Mouse (Mus musculus) layer of hippocampus, adult 9-10 months (tissue): ENCODE data around the gene Coq5.

ENCODE experiments used
- DNase-seq: peaks from one replicate; pipeline ENCODE4 v3.0.0; 2022; ENCODE audit warnings: low spot score

Coq5 gene

DNA sequence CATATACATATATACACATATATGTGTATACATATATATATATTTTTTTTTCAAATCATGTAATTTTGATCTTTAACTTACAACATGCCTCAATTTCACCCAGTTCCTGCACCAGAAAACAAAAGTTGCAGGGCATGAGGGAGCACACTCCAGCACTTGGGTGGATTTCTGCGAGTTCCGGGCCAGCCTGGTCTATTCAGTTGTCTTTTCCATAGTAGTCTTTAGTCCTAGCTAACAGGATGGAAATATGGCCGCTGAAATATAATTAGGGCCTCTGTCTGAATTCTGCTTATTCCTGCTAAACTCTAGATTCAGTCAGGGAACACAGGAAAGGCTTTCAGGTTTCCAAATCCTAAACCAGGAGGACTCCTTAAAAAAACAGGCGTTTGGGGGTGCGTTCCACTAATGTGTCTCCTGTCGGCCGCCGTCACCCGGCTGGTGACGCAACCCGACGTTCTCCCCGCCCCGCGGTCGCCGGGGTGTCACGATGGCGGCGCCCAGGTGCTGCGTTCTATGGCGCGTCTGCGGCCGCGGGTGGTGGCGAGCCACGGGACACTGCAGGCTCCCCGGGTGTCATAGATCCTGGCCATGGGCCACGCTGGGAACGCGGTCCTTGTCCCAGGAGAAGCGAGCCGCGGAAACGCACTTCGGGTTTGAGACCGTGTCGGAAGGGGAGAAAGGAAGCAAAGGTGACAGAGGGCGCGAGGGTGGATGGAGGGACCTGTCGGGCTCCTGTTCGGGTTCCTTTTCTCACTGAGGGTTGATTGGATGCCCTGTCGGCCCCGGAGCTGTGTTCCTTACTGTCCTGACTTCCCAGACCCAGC, at the start of gene Coq5:
TSS of gene Coq5 (plus strand) at position 441 of the 824 bp plus-strand sequence.
- DNase-seq: peak; percentile 66

DNA sequence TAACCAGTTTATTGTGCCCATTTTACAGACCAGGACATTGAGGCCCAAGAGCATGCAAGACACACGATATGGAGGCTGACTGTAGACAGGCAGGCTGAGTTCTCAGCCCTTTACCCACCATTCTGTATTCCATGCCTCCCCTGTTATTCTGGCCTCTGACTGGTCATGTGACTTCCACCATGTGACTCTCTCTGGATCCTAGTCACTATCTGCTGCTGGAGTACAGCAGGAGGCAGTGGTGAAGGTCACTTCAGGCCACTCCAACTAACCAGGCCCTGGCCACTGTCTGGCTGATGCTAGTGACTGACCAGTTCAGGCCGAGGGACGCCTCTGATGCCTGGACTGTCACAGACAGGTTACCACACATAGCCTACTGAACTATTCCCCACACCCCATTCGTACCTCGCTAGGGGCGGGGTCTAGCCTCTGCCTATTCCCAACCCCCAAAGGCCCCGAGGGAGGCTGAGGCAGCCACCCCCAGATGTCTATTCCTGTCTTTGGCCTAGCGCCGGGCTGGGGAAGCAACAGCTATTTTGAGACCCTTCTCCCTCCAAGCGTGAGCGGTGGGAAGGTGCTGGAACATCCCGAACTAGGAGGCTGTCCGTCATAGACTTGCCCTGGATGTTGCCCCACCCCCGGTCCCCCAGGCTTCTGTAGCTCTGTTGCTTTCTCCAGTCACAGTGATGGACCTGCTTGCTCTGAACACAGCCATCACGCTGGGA, 48.5 kb upstream of the Coq5 start:
- DNase-seq: no peak

DNA sequence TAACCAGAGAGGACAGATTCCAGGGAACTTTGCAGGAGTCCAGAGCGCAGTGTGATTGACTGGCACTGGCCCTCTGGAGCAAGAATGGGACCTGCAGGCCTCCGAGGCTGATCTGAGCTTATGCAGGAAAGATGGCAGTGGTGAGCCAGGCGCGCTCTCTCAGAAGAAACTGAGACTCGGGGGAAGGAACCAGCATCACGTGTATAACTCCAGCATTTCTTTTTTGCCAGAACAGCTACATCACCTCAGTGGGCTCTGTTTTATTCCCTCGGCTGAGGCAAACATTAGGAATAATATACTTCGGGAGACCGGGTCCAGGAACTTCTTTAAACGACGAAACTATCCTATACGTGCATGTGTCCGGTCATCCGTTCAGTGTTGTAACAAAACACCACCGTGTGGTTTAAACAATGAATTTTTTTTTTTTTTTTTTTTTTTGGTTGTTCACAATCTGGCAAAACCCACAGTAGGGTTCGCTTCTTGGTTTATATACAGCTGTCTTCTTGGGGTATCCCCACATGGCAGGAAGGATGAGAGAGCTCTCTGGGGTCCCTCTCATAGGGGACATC, 47.8 kb upstream of the Coq5 start:
- DNase-seq: no peak

DNA sequence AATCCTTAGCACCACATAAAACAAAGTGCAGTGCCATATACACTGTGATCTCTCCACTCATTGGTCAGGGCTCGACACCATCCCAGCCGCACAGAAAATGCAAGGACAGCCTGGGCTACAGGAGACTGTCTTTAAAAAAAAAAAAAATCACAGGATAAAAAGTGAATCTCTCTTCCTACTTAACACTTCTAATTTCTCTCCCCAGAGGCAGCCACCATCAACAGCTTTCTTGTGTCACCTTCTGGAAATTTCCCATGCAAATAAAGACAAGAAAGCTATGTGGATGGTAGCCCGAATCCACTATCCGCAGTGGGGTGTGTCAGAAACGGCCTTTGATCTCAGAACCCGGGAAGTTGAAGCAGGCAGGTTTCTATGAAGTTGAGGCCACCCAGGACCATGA, 47.0 kb upstream of the Coq5 start:
- no peak for DNase-seq

DNA sequence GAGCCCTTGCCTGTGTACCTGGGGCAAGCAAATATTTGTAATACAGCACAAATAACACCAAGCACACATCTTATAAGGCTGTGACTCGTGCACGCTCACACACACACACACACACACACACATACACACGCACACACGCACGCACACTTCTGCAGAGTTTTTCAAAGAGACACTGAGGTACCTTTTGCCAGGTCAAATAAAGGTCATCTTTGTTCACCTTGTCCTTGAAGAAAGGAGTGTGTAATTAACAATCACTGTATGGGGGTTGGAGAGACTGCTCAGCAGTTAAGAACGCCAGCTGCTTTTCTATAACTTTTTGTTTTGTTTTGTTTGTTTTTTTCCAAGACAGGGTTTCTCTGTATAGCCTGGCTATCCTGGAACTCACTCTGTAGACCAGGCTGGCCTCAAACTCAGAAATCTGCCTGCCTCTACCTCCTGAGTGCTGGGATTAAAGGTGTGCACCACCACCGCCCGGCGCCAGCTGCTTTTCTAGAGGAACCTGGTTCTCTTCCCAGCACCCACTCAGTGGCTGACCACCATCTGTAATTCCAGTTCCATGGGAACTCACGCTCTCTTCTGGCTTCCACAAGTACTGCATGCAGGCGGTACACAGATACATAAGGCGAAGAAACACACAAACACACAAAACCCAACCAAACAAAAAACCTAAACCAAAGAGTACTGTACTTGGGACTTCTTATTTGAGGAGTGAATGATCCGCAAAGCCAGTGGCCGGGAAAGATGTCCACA, 46.3 kb upstream of the Coq5 start:
- DNase-seq: no peak

DNA sequence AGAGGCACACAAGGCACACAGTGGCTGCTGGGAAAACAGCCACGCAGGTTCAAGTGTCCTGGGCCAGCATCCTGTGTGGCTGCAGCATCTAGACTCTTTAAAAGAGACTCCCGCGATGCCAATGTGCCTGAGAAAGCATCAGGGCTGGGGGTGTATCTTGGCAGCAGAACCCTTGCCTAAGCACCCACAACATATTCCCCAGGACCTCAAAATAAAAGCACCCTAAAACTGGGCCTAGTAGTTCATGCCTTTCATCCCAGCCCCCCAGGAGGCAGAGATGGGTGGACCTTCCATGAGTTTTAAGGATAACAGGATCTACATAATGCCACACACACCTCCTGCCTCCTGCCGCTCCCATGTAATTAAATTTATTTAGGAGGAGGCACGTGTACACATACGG, 44.9 kb upstream of the Coq5 start:
- no peak for DNase-seq

DNA sequence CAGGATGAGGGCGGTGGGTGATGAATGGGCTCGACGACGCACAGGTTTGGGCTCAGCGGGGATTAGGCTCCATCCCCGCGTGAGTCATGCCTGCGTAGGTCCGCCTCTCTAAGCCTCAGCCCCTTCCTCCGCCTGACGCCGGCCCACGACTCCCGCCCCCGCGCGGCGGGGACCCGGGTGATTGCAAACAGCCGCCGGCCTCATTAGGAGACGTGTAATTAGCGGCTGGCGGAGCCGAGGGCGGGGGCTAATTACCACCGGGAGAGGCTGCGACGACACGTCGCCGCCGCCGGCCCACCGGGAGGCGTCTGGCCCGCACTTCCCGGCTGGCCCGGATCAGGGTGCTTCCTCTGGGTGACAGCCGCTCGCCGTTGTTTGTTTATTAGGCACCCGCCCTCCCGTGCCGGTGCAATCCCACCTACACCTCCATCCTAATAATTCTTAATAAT, 44.1 kb upstream of the Coq5 start:
- no peak for DNase-seq

DNA sequence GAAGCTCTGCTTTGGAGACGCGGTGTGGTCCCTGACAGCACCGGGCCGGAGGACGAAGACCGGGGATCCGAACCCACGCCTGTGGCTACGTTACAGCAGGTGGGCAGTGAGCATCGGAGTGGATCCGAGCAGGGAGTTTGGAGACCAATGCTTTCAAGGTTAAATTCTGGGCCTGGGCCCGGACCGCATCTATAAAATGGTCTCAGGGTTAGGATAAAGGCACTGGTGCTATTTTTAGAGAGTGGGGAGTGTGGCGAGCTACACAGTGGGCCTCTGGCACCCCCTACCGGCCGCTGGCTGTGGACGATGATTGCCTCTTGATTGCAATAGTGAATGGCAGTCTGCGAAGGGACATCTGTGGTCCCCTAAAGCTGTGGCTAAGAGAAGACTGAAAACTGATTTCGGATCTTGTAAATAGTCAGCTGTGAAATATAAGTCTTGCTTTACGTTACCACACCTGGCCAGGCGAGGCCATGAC, 43.6 kb upstream of the Coq5 start, which contains the start of gene Pop5:
TSS of gene Pop5 (plus strand) at position 51 of the 478 bp plus-strand sequence.
- peak; percentile 84 for DNase-seq

DNA sequence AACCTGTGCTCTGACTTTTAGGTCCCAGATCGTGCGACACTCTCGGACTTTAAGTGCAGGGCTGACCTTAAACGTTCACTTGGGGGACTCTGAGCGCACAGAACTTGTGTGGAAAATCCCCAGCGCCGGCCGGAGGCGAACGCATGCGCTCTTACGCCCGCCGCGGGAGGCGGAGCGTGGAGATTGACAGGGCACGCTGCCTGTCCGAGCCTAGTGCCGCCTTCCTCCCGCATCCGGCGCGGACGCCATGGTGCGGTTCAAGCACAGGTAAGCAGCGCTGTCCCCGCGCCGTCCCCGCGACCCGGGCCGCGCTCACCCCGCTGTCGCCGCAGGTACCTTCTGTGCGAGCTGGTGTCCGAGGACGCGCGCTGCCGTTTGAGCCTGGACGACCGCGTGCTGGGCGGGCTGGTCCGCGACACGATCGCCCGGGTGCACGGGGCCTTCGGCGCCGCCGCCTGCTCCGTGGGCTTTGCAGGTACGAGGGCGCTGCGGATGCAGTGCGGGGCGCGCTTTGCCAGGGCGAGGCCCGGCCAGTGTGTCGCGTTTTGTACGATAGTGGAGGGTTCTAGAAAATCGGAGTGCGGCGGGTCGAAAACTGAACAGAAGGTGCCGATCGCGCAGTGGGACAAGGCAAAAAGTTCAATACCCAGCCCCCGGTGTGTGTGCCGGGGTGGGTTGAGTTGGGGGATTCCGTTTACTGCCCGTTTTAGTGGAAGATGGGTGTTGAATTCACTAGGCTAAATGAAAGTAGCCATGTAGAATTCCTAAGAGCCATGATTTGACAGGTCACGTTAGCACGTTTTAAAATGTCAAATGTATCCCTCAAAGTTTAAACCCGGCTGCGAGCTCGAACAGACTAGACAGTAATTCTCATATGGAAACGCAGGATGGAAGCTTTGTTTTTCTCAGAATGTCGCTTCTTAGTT, 41.4 kb upstream of the Coq5 start:
- peak; percentile 51 for DNase-seq

DNA sequence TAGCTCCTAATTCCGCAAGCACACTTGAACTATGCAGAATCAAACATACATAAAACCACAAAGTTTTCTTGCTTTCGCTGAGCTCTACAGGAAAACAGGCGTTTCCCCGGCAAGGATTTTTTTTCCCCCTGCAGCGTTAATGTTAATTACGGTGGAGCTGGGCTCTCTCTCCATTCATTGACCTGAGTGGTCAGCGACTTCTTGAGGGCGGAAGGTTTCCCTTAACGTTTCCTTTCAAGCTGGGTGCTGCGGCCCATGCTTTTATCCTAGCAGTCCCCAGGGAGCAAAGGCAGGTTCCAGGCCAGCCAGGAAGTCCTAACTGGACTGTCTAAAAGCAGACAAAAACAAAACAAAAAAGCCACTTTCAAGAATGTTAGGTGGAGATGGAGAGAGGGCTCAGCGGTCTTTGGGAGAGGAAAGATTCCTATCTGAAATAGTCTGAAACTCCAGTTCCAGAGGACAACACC, 40.7 kb upstream of the Coq5 start:
- no peak for DNase-seq

DNA sequence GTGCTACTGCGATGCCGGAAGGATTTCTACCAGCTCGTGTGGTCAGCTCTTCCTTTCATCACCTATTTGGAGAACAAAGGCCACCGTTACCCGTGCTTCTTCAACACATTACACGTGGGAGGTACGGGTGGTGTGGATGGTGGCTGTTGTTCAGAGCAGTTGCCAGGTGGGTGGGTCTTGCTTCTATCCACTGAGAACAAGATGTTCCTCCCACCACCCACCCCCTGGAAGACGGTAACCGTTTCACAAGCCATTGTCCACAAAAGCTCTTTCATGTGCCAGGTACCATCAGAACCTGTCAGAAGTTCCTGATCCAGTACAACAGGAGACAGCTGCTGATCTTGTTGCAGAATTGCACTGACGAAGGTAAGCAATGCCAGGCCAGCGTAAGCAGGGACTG, 39.3 kb upstream of the Coq5 start:
- no peak for DNase-seq

DNA sequence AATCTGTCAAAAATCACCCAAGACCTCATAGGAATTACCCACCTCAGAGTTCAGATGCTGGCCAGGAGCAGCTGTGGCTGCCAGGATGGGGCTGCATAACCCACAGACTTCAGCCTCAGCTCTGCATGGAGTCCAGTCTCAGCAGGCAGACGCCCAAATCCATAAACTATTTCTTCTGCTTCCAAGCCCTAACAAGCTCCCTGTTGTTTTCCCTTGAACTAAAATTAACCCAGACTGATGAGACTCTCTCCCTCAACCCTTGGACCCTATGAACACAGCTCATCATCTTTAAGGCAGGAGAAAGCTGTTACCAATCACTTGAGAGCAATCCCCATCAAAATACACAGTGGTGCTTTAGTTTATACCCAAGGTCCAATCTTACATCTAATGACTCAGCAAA, 24.0 kb upstream of the Coq5 start:
- DNase-seq: no peak

DNA sequence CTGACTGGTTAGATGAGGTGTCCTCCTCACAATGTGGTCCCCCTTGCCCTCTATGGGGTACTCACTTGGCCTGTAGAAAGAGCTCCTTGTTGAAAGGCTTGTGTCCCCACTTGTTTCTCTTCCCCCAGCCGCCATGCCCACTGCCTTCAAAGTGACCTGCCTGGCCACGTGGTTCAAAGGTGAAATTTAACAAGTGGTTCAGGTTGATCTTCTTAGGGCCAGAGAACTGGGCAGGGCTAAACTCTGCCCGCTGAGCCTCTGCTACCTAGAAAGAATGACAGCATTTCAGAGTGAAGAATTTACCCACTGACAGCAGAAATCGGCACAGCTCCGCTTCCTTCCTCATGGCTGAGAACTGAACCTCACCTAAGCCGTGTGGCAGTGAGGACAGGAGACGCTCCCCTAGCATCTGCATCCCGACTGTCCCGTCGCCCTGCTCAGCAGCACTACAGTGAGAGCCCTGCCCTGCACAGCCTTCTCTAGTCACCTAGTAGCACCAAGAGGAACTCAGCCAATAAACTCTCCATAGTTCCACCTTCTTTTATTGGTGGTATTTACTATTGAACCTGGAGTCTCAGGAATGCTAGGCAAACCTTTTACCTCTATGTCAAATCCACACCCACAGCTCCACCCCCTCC, 22.4 kb upstream of the Coq5 start:
- DNase-seq: no peak

DNA sequence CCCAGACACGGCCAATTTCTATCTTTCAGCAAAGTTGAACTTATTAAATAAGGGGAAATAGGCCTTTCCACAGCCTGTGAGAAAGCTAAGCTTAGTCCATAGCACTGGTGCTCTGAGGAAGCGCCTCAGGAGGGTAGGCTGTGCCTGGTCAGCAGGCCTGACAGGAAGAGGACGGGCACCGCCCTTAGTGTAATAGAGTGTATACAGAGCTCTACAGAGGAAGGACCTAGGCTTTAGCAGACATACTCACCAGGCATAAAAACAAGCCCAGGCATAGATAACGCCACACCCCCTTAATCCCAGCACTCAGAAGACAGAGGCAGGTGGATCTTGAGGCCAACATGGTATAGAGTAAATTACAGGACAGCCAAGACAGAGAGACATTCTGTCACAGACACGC, 19.1 kb upstream of the Coq5 start:
- no peak for DNase-seq

DNA sequence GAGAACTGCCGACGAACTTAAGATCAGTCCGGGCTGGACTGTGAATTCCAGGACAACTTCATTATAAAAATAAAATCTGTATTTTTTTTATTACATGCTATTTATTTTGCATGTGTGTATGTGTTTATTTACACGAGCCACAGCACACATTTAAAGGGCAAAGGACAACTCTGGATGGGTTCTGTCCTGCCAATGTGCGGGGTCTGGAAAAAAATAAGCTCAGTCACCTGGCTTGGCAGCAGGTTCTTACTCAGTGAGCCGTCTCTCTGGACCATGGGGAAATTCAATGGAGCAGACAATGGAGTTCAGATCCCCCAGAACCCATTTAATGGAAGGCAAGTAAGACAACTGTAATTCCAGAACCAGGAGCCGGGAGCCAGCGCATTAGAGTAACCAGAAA, 18.3 kb upstream of the Coq5 start:
- DNase-seq: no peak

DNA sequence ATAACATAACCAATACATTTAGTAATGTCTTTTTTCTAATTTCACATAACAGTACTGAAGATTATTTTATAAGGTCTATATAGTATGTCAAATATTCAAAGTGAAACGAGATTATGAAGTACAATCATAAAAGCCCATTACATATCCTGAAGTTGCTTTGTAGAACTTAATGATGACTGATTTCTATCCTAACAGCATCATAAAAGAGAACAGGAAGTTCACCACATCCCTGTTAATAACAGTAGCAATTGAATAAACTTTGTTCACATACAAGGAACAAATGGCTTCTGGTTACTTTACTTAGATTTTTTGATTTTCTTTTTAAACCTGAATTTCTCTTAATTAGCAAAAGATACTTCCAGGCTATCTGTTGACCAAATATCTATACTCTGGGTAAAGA, 17.6 kb upstream of the Coq5 start:
- no peak for DNase-seq

DNA sequence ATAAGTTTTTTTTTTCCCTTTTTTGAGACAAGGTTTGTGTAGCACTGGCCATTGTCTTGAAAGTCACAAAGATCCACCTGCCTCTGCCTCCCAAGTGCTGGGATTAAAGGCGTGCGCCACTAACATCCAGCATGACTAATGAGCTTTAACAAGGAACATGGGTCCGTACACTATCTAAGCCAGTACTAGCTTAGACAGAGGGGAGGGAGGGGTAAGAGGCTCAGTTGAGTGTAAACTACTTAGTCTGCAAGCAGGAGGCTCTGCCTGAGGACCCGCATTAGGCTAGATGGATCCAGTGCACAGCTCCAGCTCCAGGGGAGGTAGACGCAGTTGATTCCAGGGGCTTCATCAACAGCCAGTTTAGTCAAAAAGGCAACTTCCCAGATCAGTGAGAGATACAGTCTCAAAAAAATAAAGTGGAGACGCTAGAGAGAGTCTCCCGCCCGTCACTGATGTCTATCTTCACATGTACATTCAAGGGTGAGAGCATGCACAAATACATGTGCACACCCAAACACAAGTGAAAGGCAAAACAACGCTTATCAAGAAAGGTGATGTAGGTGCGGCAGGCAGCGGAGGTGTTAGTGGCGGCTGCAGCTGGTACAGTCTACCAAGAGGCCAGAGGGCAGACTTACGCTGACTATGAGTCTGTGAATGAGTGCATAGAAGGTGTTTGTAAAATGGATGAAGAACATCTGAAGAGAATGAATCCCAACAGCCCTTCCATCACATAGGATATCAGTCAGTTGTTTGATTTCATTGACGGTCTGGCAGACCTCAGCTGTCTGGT, 16.8 kb upstream of the Coq5 start:
- DNase-seq: no peak

DNA sequence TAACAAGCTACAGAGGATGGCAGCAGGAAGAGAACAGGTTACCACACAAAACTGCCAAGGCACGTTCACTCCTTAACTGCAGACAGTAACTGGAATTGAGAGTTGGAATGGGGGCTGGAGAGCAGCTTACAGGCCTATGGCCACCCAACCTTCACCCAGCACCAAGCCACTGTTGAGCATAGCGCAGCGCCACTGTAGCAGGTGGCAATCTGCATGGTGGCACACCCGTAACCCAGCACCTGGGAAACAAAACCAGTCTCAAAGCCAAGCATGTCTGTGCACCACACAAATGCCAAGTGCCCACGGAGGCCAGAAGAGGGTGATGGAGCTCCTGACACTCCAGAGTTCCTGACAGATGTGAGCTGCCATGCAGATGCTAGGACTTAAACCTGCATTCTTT, 13.1 kb upstream of the Coq5 start:
- DNase-seq: no peak

DNA sequence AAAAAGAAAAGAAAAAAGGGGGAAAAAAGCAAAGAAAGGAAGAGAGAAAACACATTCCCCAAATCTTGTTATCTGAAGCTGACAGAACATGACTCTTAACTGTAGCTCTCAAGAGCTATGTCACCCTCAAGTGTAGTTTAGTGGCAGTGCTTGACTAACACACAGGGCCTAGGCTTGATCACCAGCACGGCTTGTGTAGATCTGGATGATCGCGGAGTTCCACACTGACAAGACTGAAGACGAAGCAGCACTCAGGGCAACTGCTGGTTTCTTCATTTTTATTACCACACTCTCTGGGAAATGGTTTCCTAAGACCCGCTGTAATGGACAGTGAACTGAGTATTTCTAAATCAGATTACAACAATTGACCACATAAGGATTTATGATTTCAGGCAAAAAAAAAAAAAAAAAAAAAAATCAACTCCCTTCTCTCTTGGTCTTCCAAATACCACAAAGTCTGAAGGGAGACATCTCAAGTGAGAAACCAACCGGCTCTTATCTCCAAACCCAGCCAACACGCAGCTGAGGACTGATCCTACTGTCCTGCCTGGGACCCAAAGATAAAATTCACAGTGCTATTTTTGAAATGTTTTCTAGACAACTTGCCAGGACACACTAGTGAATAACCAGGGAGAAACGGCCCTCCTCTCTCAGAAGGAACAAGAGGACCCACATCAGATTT, 12.5 kb upstream of the Coq5 start:
- DNase-seq: no peak
